Mouse (Mus musculus): ENCODE results near the gene Vwf.

- TF ChIP-seq POLR2A (IDR thresholded peaks at IDR 0.05; ENCODE audit: insufficient read depth, low read length) (no peak), CTCF (IDR thresholded peaks at IDR 0.05; ENCODE audit: low read depth, low read length) (no peak), EP300 (IDR thresholded peaks at IDR 0.05; ENCODE audit: insufficient read depth, low read depth, low read length) (no peak)
Measured at GRCm38 (mm10) chr6:125558831-125559230, 12.3 kb downstream of the Vwf start.

All from ES-Bruce4 (cell line).